Mouse (Mus musculus) C2C12 (cell line): Measurements from ENCODE around the gene Mmp11.

Source experiments
- CTCF ChIP-seq: IDR thresholded peaks from one replicate; pipeline ENCODE4 v1.5.1; 2011; ENCODE audit not compliant: control insufficient read depth, insufficient read depth, insufficient read length
- MYOG ChIP-seq: IDR thresholded peaks from one replicate; pipeline ENCODE4 v1.6.1; 2011; ENCODE audit not compliant: control insufficient read depth, insufficient read length; ENCODE audit errors: extremely low read depth
- USF1 ChIP-seq: IDR thresholded peaks from one replicate; pipeline ENCODE4 v1.6.1; 2011; ENCODE audit warnings: low read depth, mild to moderate bottlenecking, control low read depth, moderate library complexity

GRCm38 (mm10) chr10:75895730-75896129, 40.6 kb downstream of the Mmp11 start:
- TF ChIP-seq CTCF (no peak), USF1 (no peak), MYOG (no peak)
